Mouse (Mus musculus) left cerebral cortex, adult 18-20 months (tissue): ENCODE data around the gene Ip6k2. TPM values are rescaled to one million over a fixed set of nuclear protein-coding genes. Genes with fewer than 3 reads are reported as not detected.
A peak's percentile ranks its signal among the peaks of the same experiment; 100 is the strongest.

ENCODE experiments used
- DNase-seq, 2 experiments: peaks; one replicate each; pipeline ENCODE4 v3.0.0; 2021 to 2022; ENCODE audit warnings: low spot score in 2 of 2, mixed read lengths in 1 of 2
- total RNA-seq, 2 experiments: library from RNA; stranded (reverse); gene quantifications; 2 replicates each; pipeline ENCODE4 v1.2.3; 2021

Ip6k2 gene
- total RNA-seq, 2 experiments from 2014 or later: 140 to 154 TPM

- peak in 1 of 2 experiments; percentile 44 for DNase-seq
These were observed 32.0 kb downstream of the Ip6k2 start for GRCm38 (mm10) chr9:108815557-108815956.

GRCm38 (mm10) chr9:108819495-108819894 lies 35.9 kb downstream of the Ip6k2 start:
- peak; percentile 49 to 68 for DNase-seq

- no peak for DNase-seq
These were observed 36.5 kb downstream of the Ip6k2 start for GRCm38 (mm10) chr9:108820077-108820476.

GRCm38 (mm10) chr9:108824144-108824685 lies 40.6 kb downstream of the Ip6k2 start:
- peak in 1 of 2 experiments; percentile 29 for DNase-seq

GRCm38 (mm10) chr9:108824755-108825413 lies 41.3 kb downstream of the Ip6k2 start:
- peak; percentile 82 to 86 for DNase-seq

GRCm38 (mm10) chr9:108825820-108826699 lies 42.5 kb downstream of the Ip6k2 start, which contains the start of gene Celsr3:
Gene Celsr3, plus strand, starts transcription at chr9:108826320.
- peak; percentile 89 to 94 for DNase-seq

GRCm38 (mm10) chr9:108826700-108827340 lies 43.2 kb downstream of the Ip6k2 start:
- peak; percentile 63 to 73 for DNase-seq

GRCm38 (mm10) chr9:108827454-108827853 lies 43.9 kb downstream of the Ip6k2 start:
- no peak for DNase-seq

- no peak for DNase-seq
These were observed 44.3 kb downstream of the Ip6k2 start for GRCm38 (mm10) chr9:108827906-108828305.

- DNase-seq: no peak
These were observed 48.0 kb downstream of the Ip6k2 start for GRCm38 (mm10) chr9:108831637-108832036.

- peak; percentile 68 to 81 for DNase-seq
These were observed 49.0 kb downstream of the Ip6k2 start for GRCm38 (mm10) chr9:108832390-108833108.

GRCm38 (mm10) chr9:108842989-108843388 lies 59.4 kb downstream of the Ip6k2 start:
- DNase-seq: peak; percentile 58 to 59

GRCm38 (mm10) chr9:108845390-108845789 lies 61.8 kb downstream of the Ip6k2 start:
- no peak for DNase-seq

GRCm38 (mm10) chr9:108847374-108847773 lies 63.8 kb downstream of the Ip6k2 start:
- DNase-seq: no peak

- no peak for DNase-seq
These were observed 64.8 kb downstream of the Ip6k2 start for GRCm38 (mm10) chr9:108848419-108848818.

GRCm38 (mm10) chr9:108852976-108853375 lies 69.4 kb downstream of the Ip6k2 start, which contains the start of gene Slc26a6:
Gene Slc26a6, plus strand, starts transcription at chr9:108853283.
- no peak for DNase-seq

GRCm38 (mm10) chr9:108853635-108854240 lies 70.1 kb downstream of the Ip6k2 start:
- DNase-seq: peak; percentile 87 to 92

- DNase-seq: peak; percentile 78 to 82
These were observed 70.7 kb downstream of the Ip6k2 start for GRCm38 (mm10) chr9:108854241-108854696.

GRCm38 (mm10) chr9:108855335-108855734 lies 71.7 kb downstream of the Ip6k2 start:
- no peak for DNase-seq
